Mouse (Mus musculus) limb, embryonic 13.5 days (tissue): ENCODE measurements at regions not wholly inside any gene's neighbourhood (a gene's known extent, or its start where the extent isn't known, plus 50 kb on each side); places are given as distances from the start of the nearest gene placed in this dataset.

Experiments used
- ATAC-seq: fragments of 200-750 bp; cut with Nextera tagmentation; 2 replicates; pipeline ENCODE4 v1.8.0; 2017; ENCODE audit warnings: low read depth, moderate number of reproducible peaks, moderate TSS enrichment; ENCODE audit not compliant: low FRiP score
- H3K27ac ChIP-seq: fragments of 300-500 bp; sonication (generic); 2 replicates; pipeline ENCODE4 v1.5.1; 2015; ENCODE audit warnings: inconsistent platforms, mild to moderate bottlenecking, moderate library complexity
- H3K27me3 ChIP-seq: fragments of 300-500 bp; sonication (generic); 2 replicates; pipeline ENCODE4 v1.6.1; 2015; ENCODE audit warnings: mild to moderate bottlenecking, inconsistent platforms
- H3K36me3 ChIP-seq: fragments of 300-500 bp; sonication (generic); 2 replicates; pipeline ENCODE4 v1.6.1; 2015; ENCODE audit warnings: inconsistent platforms, mild to moderate bottlenecking, moderate library complexity
- H3K4me1 ChIP-seq: fragments of 300-500 bp; sonication (generic); 2 replicates; pipeline ENCODE4 v1.6.1; 2015; ENCODE audit warnings: inconsistent platforms
- H3K4me2 ChIP-seq: fragments of 300-500 bp; sonication (generic); replicated peaks from 2 replicates; pipeline ENCODE4 v1.6.1; 2015; ENCODE audit warnings: inconsistent platforms, mild to moderate bottlenecking, moderate library complexity
- H3K4me3 ChIP-seq: fragments of 300-500 bp; sonication (generic); 2 replicates; pipeline ENCODE4 v1.5.1; 2015; ENCODE audit warnings: moderate library complexity, mild to moderate bottlenecking, inconsistent platforms
- H3K9ac ChIP-seq: fragments of 300-500 bp; sonication (generic); 2 replicates; pipeline ENCODE4 v1.6.1; 2015; ENCODE audit warnings: mild to moderate bottlenecking, inconsistent platforms
- H3K9me3 ChIP-seq: fragments of 300-500 bp; sonication (generic); 2 replicates; pipeline ENCODE4 v1.6.1; 2016; ENCODE audit warnings: inconsistent platforms
- WGBS: fragments of 180-500 bp; shearing (Covaris S2); methylation state at CpG from one replicate; pipeline ENCODE4 v1.1.7; 2015; 5-methylcytosine and 5-hydroxymethylcytosine counted together

DNA sequence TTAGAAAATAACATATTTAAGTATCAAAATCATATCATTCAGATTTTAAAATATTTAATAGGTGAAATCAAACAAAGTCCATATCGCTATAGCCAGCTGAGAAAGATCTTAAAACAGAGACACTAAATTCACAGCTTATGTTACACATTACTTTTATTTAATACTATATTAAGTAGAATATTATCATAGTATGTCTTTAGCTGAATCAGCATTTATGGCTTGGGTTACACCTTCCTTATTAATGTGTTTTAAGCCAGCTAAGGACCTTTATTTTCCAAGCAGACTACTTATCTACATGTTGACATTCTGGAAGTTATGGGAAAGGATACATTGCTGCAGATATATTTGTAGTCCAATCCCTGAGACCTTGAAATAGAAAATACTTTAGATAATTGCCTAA, 684.9 kb upstream of the Adgrl4 start:
- Histone ChIP-seq H3K27ac (no peak overlapping the region), H3K4me3 (no peak overlapping the region), H3K36me3 (no peaks in the 10 kb centered on the region), H3K4me1 (peaks cover 15% of the 10 kb centered on the region), H3K4me2 (no peak overlapping the region), H3K9ac (no peak overlapping the region), H3K9me3 (no peaks in the 10 kb centered on the region), H3K27me3 (no peaks in the 10 kb centered on the region)
- WGBS, result 86% methylated on average over 1 of the region's 1 CpGs
- ATAC-seq, result no peak

DNA sequence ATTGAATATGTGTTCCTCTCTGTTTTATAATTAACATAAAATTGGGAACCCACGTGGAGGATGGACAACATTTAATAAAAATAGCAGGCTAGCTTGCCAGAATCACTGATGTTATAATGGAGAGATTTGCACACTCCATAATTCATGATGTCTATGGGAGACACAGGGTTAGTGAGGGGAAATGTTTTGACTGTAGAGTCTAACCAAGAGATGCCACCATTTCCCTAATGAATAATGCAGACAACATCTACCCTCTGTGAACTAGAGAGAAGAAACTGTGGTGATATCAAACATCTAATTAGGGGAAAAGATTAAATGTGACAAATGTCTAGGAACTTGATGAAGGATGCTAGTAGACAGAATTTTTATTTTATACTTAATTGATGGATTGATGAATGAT, 677.8 kb upstream of the Adgrl4 start:
- no peak for ATAC-seq
- Histone ChIP-seq H3K4me1 (no peaks in the 10 kb centered on the region), H3K4me2 (no peak overlapping the region), H3K9ac (no peak overlapping the region), H3K36me3 (no peaks in the 10 kb centered on the region), H3K9me3 (no peaks in the 10 kb centered on the region), H3K27ac (no peak overlapping the region), H3K4me3 (no peak overlapping the region), H3K27me3 (no peaks in the 10 kb centered on the region)
- 57% methylated on average over 1 of the region's 1 CpGs for WGBS

DNA sequence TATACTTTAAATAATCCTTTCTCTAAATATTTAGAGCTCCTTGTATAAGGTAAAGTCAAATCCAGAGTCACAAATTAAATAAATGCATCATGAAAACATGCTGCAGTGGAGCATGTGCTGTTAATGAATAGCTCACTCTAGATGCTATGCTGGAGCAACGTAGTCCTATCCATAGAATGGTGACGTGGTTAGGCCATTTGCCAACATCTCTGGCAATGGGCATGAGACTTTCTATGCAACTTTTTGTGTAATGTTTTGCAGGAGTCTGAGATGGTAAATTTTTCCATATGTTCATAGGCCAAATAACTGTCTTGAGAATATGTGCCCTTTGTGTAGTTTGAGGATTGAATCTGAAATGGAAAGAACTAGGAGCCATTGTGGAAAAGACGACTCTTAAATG, 653.1 kb upstream of the Adgrl4 start:
- Histone ChIP-seq H3K27me3 (no peaks in the 10 kb centered on the region), H3K9ac (no peak overlapping the region), H3K4me1 (no peaks in the 10 kb centered on the region), H3K36me3 (no peaks in the 10 kb centered on the region), H3K4me2 (no peak overlapping the region), H3K9me3 (no peaks in the 10 kb centered on the region), H3K4me3 (no peak overlapping the region), H3K27ac (no peak overlapping the region)
- ATAC-seq, result no peak
- 60% methylated on average over 3 of the region's 3 CpGs for WGBS

DNA sequence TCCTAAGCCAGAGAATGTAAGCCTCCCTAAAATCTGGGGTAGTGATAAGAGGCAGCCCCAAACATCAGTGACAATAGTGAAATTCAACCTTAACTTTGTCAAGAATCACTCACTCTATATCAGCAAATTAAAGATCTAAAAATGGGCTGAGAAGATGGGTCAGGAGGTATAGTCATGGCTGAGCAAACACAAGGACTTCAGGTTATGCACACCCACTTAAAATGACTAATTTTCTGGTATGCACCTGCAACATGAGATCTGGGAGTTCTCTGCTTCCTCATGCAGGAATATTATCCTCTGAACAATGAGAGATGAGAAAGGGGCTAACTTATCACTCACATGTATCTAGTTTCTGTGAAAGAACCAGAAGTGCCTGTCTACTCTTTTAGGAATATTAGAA, 619.9 kb upstream of the Adgrl4 start:
- no peaks in the 10 kb centered on the region for H3K27me3 ChIP-seq
- no peaks in the 10 kb centered on the region for H3K36me3 ChIP-seq
- H3K27ac ChIP-seq, result no peak overlapping the region
- no peaks in the 10 kb centered on the region for H3K4me1 ChIP-seq
- H3K4me2 ChIP-seq, result no peak overlapping the region
- no peak overlapping the region for H3K4me3 ChIP-seq
- no peak overlapping the region for H3K9ac ChIP-seq
- H3K9me3 ChIP-seq, result no peaks in the 10 kb centered on the region
- ATAC-seq, result no peak

DNA sequence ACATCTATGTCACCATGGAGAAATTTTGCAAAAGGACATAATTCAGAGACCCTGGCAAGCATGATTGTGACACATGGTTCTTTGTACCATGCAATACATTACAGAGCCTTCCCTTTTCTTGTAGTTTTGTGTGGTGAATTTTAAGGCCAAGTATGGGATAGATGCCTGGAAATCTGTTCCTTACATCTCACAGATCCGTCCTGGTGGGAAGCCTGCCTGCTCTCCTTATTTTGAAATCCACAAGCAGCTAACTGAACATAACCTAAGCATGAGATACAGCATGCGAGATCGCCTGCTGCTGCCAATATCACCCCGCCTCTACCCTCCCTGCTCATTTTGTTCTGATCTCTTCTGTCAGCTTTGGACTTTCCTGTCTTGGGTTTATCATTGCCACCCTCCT, 618.3 kb upstream of the Adgrl4 start:
- Histone ChIP-seq H3K27me3 (no peaks in the 10 kb centered on the region), H3K4me1 (no peaks in the 10 kb centered on the region), H3K4me2 (no peak overlapping the region), H3K4me3 (no peak overlapping the region), H3K9ac (no peak overlapping the region), H3K9me3 (no peaks in the 10 kb centered on the region), H3K36me3 (no peaks in the 10 kb centered on the region), H3K27ac (no peak overlapping the region)
- ATAC-seq, result no peak
- 82% methylated on average over 4 of the region's 4 CpGs for WGBS

DNA sequence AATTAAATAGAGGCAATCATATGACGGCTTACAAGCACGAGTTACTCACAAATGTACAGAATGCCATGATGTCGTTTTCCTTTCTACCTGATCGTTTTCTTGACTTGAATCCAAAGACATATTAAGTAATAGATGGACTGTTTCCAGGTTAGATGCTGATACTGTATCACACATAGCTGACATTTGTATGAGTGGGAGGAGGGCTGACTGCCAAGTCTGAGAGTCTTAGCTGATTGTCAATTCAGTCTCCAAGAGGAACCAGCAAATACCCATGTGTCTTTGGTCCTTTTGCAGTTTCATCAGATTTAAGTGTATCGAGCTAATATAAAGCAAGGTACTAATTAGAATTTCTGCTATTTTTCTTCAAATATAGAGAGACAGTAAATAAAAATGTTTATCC, 617.6 kb upstream of the Adgrl4 start:
- no peaks in the 10 kb centered on the region for H3K4me1 ChIP-seq
- no peak overlapping the region for H3K9ac ChIP-seq
- H3K27ac ChIP-seq, result no peak overlapping the region
- 83% methylated on average over 5 of the region's 5 CpGs for whole genome bisulfite sequencing
- H3K4me2 ChIP-seq, result no peak overlapping the region
- no peak for ATAC-seq
- no peaks in the 10 kb centered on the region for H3K27me3 ChIP-seq
- no peaks in the 10 kb centered on the region for H3K9me3 ChIP-seq
- H3K4me3 ChIP-seq, result no peak overlapping the region
- H3K36me3 ChIP-seq, result no peaks in the 10 kb centered on the region

DNA sequence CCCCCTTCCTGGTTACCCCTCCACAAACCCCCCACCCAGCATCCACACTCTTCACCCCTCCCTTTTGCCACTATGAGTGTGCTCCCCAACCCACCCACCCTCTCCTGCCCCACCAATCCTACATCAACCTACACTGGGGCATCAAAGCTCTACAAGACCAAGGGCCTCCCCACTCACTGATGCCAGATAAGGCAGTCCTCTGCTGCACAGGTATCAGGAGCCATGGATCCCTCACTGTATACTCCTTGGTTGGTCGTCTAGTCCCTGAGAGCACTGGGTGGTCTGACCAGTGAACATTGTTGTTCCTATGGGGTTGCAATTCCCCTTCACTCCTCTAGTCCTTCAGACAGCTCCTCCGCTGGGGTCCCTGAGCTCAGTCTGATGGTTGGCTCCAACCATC, 591.7 kb upstream of the Adgrl4 start:
- H3K9ac ChIP-seq, result no peak overlapping the region
- no peaks in the 10 kb centered on the region for H3K4me1 ChIP-seq
- no peaks in the 10 kb centered on the region for H3K36me3 ChIP-seq
- no peak for ATAC-seq
- no peaks in the 10 kb centered on the region for H3K27me3 ChIP-seq
- H3K4me2 ChIP-seq, result no peak overlapping the region
- H3K9me3 ChIP-seq, result no peaks in the 10 kb centered on the region
- WGBS, result 83% methylated on average over 2 of the region's 2 CpGs
- H3K27ac ChIP-seq, result no peak overlapping the region
- H3K4me3 ChIP-seq, result no peak overlapping the region

DNA sequence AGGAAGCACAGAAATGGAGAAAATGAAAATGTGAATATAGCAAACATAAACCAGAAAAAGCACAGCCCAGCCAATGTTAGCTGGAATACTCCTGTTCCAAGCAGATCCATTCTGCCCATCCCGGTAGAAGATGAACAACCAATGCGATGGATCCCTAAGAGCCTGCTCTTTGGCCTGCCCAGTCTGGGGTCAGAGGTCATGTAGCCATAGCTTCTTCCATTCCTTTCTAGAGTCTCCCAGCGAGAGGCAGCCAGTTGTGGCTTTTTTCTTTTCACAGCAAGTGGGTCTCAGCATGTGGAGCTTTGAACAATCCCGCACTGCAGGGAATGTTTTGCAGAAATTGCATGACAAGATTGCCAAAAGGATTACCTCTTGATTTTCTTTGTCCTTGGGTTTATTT, 585.6 kb upstream of the Adgrl4 start:
- H3K4me2 ChIP-seq, result no peak overlapping the region
- H3K9me3 ChIP-seq, result no peaks in the 10 kb centered on the region
- H3K4me1 ChIP-seq, result no peaks in the 10 kb centered on the region
- H3K4me3 ChIP-seq, result no peak overlapping the region
- no peaks in the 10 kb centered on the region for H3K36me3 ChIP-seq
- no peak for ATAC-seq
- H3K27me3 ChIP-seq, result no peaks in the 10 kb centered on the region
- H3K9ac ChIP-seq, result no peak overlapping the region
- WGBS, result 60% methylated on average over 4 of the region's 4 CpGs
- H3K27ac ChIP-seq, result no peak overlapping the region

DNA sequence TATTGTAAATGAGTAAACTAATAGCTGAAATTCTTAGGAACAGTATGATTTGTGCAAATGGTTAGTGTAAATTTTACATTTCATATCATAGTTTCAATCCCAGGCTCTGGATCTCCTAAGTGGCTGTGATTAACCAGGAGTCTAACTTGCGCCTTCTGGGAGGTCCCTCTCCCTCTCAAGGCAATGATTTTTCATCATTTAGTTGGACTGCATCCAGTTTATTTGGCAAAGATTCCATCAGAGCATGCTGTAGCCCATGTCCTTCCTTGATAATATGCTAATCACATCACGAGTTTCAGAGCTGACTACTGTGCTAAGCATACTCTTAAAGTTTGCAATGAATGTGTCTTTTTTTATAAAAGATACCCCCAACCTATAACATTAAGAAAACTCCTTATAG, 541.0 kb upstream of the Adgrl4 start:
- no peak overlapping the region for H3K9ac ChIP-seq
- H3K9me3 ChIP-seq, result no peaks in the 10 kb centered on the region
- H3K27me3 ChIP-seq, result no peaks in the 10 kb centered on the region
- H3K4me2 ChIP-seq, result no peak overlapping the region
- H3K27ac ChIP-seq, result no peak overlapping the region
- H3K36me3 ChIP-seq, result no peaks in the 10 kb centered on the region
- no peaks in the 10 kb centered on the region for H3K4me1 ChIP-seq
- no peak overlapping the region for H3K4me3 ChIP-seq
- ATAC-seq, result no peak
- 83% methylated on average over 2 of the region's 2 CpGs for WGBS

DNA sequence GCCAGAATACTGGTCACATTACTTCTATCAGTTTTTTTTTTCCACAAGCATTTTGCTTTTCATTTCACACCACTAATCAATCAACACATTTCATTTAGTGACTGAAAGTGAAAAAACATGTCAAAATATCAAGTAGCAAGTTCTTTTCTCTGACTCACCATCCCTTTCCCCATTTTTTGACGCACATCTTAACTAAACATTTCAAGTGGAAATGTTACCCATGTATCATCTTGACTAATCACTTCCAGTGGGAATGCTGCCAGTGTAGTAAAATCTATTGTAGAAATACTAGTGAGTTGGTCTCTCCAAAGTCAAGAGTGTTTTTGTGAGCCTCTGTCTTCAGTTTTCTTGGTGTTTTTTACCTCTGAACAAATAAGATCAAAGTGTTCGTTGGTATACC, 527.6 kb upstream of the Adgrl4 start:
- Histone ChIP-seq H3K36me3 (no peaks in the 10 kb centered on the region), H3K4me3 (no peak overlapping the region), H3K4me1 (no peaks in the 10 kb centered on the region), H3K9me3 (no peaks in the 10 kb centered on the region), H3K27ac (no peak overlapping the region), H3K27me3 (no peaks in the 10 kb centered on the region), H3K9ac (no peak overlapping the region), H3K4me2 (no peak overlapping the region)
- ATAC-seq, result no peak
- 76% methylated on average over 2 of the region's 2 CpGs for WGBS

DNA sequence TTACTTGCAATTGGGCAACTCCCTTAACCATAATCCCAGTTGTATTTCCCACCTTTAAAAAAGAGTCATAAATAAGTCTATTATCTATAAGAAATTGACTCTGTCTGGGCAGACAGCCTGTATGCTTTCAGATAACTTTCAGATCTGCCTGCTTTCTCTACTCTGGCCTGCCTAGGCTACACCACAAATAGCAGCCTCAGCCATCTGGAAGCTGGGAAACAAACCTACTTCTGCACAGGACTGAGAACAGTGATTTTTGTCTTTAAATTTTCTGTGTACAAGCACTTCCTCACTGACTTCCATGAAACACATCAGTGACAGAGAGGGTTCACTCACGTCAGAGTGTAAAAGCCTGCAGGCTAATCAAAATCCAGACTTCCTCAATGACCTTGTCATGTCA, 482.8 kb upstream of the Adgrl4 start:
- Histone ChIP-seq H3K9ac (no peak overlapping the region), H3K4me1 (no peaks in the 10 kb centered on the region), H3K36me3 (no peaks in the 10 kb centered on the region), H3K4me3 (no peak overlapping the region), H3K27me3 (no peaks in the 10 kb centered on the region), H3K4me2 (no peak overlapping the region), H3K9me3 (no peaks in the 10 kb centered on the region), H3K27ac (no peak overlapping the region)
- no peak for ATAC-seq
- 46% methylated on average over 1 of the region's 1 CpGs for whole genome bisulfite sequencing

DNA sequence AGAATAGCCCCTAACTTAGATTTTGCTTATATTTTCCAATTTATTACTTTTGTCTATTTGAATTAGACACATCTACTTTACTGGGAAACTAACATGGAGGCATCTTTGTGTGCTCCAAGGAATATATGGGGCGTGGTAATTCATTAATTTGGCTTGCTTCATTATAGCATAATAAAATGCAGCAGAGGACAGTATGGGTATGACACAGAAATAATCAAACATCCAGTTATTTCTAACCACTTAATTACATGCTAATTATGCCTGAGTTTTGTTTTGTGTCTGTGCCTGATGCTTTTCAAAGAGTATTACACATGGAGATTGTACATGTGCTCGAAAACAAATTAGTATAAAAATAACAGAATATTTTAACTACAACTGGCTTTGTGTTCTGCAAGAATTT, 438.0 kb upstream of the Adgrl4 start:
- Histone ChIP-seq H3K9me3 (no peaks in the 10 kb centered on the region), H3K27me3 (no peaks in the 10 kb centered on the region), H3K4me3 (no peak overlapping the region), H3K9ac (no peak overlapping the region), H3K36me3 (no peaks in the 10 kb centered on the region), H3K27ac (no peak overlapping the region), H3K4me2 (no peak overlapping the region), H3K4me1 (no peaks in the 10 kb centered on the region)
- WGBS, result 88% methylated on average over 2 of the region's 2 CpGs
- no peak for ATAC-seq

DNA sequence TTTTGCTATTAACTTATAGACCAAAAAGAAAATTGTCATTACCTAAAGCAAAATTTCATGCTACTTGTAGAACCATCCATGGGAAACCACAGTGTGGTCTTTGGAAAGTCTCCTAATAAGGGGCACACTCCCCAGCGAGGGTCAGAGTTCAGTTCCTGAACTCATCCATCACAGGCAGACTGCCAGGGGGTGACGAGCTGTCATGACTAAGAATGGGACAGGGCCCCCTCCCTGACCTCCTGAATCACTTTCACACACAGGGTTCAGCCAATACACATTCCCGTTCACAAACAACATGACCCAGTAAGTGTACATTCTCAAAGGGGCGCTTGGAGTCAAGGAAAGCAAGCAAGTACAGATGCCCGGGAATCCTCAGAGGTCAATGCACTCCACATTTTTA, 437.5 kb upstream of the Adgrl4 start:
- Histone ChIP-seq H3K9me3 (no peaks in the 10 kb centered on the region), H3K4me3 (no peak overlapping the region), H3K27me3 (no peaks in the 10 kb centered on the region), H3K36me3 (no peaks in the 10 kb centered on the region), H3K4me1 (no peaks in the 10 kb centered on the region), H3K9ac (no peak overlapping the region), H3K4me2 (no peak overlapping the region), H3K27ac (no peak overlapping the region)
- WGBS, result 33% methylated on average over 5 of the region's 5 CpGs
- ATAC-seq, result no peak
